Mouse (Mus musculus) gastrocnemius, adult 2 months (tissue): Measurements from ENCODE around the gene Prr12. TPM values are rescaled to one million over a fixed set of nuclear protein-coding genes. Genes with fewer than 3 reads are reported as not detected.

Experiments
- DNase-seq: peaks from one replicate; pipeline ENCODE4 v3.0.0; 2022
- H3K27ac ChIP-seq: fragments of 200-600 bp; 2 replicates; pipeline ENCODE4 v1.8.1; 2022; ENCODE audit warnings: mild to moderate bottlenecking
- H3K4me3 ChIP-seq: fragments of 200-600 bp; 2 replicates; pipeline ENCODE4 v1.8.1; 2022; ENCODE audit warnings: mild to moderate bottlenecking, moderate library complexity
- CTCF ChIP-seq: fragments of 200-600 bp; IDR thresholded peaks from 2 replicates; pipeline ENCODE4 v1.8.1; 2022; ENCODE audit warnings: antibody characterized with exemption, mild to moderate bottlenecking, moderate library complexity
- intact Hi-C: fragments of 180-260 bp; cut with DNase I; formaldehyde crosslinking; loops from one replicate; pipeline ENCODE4 v1.15.1; 2025
- total RNA-seq, 2 experiments: library from RNA; stranded (reverse); gene quantifications; 2 replicates each; pipeline ENCODE4 v1.2.3; 2021

Prr12 gene
- total RNA-seq, 2 experiments from 2014 or later: 12.8 to 16.1 TPM

DNA sequence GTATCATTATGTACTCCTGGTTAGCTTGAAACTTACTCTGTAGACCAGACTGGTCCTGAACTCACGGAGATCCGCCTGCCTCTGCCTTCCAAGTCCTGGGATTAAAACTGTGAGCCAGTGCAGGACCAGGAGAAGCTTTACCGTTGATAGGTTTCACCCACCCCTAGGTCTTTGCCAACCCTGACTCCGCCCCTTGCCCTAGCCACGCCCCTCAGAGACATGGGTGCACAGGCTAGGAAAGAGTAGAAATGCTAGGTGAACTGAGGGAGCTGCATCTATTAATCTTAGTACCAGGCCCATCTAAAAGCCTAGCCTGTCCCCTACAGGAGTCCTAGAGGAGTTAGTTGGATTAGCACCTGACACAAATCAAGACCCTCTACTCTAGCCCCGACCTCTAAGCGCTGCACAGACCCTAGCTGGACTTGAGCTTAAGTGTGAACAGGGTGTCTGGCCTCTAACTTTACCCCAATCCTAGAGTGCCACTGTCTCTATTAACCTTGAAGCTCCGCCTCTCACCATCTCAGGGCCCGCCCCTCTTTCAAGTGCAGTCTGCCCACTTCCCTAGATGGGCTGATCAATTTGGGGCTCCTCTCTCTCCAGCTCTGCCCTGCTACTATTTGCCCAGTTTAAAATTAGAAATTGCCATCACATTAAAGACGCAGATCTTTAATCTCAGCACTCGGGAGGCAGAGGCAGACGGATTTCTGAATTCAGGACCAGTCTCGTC lies 37.7 kb upstream of the Prr12 start:
- intact Hi-C loops: no loop called here
- peak overlapping the region; percentile 82 for H3K27ac ChIP-seq
- DNase-seq: no peak
- peak overlapping the region; percentile 71 for H3K4me3 ChIP-seq
- TF ChIP-seq CTCF: no peak

DNA sequence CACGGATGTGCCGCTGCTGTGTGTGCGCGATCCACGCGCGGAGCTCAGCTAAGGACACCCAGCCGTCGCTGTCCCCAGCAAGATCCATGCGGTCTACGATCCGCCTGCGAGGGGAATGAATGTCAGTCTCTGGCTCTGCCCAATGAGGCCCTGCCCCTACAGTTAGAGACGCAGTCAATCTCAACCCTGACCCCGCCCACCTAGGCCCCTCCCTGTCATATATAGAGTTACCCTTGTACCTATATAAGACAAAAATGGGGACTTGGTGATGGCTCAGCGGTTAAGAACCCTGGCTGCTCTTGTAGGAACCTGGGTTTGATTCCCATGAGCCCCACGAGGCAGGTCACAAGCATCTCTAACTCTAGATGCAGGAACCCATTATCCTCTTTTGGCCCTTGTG lies 35.9 kb upstream of the Prr12 start:
- Histone ChIP-seq H3K27ac (no peak overlapping the region), H3K4me3 (no peak overlapping the region)
- no peak for DNase-seq
- TF ChIP-seq CTCF: no peak
- intact Hi-C loops: no loop called here

DNA sequence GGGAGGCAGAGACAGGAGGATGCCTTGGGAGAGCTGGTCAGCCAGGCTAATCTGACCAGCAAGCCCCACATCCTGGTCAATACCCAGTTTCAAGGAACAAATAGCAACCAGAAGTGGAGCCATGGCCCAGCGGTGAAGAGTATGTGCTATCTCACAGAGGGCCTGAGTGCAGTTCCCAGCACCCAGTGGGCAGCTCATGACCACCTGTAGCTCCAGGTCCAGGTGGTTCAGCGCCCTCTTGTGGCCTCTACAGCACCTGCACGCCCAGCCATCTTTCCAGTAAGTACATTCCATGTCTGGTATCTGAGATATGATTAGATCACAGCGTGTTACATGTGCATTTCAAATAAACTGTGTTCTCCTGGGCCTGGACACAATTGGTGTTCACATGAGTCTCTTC lies 33.4 kb upstream of the Prr12 start:
- peak; percentile 9; the same call in 1 of the 2 replicates for TF ChIP-seq CTCF
- intact Hi-C loops: no loop called here

DNA sequence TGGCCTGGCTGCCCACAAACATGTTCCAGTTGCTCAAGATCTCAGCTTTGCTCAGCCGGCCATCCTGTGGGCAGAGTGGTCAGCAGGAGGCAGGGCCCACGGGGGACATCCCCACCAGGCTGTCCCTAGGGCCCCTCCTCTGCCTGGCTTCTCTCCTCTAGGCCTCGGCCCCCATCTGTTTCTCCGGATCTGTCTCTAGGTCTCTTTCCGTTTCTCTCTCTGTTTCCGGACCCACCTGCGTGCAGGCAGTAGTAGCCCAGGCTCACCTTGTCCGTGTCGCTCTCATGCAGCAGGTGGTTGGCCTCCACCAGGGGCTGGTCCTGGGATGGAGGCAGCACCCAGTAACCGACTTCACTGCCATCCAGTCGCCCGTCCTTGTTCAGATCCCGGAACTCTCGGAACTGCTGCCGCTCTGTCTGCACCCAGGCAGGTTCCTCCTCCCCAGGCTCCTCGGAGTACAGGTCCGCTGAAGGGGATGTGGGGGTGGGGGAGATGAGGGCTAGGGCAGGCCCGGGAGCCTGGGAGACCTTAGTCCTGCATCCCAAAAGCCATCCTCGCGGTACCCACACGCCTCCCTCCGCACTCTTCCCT lies 30.7 kb upstream of the Prr12 start:
- no peak for DNase-seq
- intact Hi-C loops: loop anchor here (2.0 to 5.0 kb wide), 2 partner anchors 19 to 39 kb away; partner anchors contain the start of genes Fcgrt and Rps11
- TF ChIP-seq CTCF: no peak
- Histone ChIP-seq H3K4me3 (peak overlapping the region; percentile 10), H3K27ac (peak overlapping the region; percentile 85)

More for the DNA sequence above, 33.4 kb upstream of the Prr12 start:
- no peak for DNase-seq
- no peak overlapping the region for H3K27ac ChIP-seq
- H3K4me3 ChIP-seq: no peak overlapping the region

DNA sequence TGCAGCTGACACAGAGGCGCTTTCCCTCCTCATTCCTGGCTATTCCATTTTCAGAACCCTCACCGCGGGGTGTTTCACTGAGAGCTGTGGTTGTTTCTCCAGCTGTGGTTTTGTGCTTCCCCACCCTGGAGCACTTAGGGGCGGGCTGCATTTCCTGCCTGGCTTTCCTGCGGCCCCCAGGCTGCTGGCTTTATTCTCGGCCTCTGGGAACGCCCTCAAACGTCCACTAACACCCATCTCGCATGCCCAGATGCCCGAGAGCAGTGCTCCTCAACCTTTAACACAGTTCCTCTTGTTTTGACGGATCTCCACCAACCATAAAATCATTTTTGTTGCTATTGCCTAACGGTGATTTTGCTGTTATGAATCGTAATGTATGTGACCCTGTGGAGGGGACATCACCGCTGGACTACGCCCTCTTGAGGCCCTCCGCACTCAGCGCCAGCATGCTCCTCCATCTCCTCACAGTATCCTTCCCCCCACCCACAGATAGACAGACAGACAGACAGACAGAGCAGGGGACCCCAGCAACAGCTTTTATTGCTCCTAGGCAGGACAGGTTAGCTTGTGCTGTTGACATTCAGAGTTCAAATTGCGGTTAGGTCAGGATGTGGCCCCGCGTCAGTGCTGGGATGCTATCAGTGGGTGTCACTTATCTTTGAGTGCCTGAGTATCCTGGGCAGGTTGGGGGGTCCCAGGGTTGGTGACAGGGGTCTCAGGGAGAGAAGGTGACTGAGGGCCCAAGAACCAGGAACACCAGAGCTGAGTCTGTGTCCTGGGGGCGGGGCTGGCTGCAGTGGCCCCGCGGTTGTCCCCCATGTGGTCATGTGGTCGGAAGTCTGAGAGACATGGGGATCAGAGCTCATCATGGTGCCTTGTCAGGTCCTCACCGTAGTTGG lies 30.0 kb upstream of the Prr12 start:
- DNase-seq: peak; percentile 76
- peak overlapping the region; percentile 85 for H3K27ac ChIP-seq
- no peak for TF ChIP-seq CTCF
- intact Hi-C loops: loop anchor here (2.0 to 5.0 kb wide), 2 partner anchors 20 to 40 kb away; partner anchors contain the start of genes Fcgrt and Rps11
- H3K4me3 ChIP-seq: peak overlapping the region; percentile 50

DNA sequence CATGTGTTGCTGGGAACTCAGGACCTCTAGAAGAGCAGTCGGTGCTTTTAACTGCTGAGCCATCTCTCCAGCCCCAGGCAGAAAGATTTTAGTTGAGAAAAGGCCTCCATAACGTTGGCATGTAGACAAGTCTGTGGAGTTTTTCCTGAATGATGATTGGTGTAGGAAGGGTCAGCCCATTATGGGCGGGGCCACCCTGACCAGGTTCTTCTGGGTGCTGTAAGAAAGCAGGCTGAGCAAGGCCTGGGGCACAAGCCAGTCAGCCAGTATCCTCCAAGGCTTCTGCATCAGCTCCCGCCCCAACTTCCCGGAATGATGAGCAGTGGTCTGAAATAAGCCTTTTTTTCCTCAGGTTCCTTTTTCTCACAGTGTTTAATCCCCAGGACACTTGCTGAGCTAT lies 28.3 kb upstream of the Prr12 start:
- Histone ChIP-seq H3K27ac (peak overlapping the region; percentile 85), H3K4me3 (no peak overlapping the region)
- no peak for DNase-seq
- TF ChIP-seq CTCF: no peak
- intact Hi-C loops: loop anchor here (5.0 kb wide), 1 partner anchor 41 kb away; the partner anchor contains the start of gene Rps11

DNA sequence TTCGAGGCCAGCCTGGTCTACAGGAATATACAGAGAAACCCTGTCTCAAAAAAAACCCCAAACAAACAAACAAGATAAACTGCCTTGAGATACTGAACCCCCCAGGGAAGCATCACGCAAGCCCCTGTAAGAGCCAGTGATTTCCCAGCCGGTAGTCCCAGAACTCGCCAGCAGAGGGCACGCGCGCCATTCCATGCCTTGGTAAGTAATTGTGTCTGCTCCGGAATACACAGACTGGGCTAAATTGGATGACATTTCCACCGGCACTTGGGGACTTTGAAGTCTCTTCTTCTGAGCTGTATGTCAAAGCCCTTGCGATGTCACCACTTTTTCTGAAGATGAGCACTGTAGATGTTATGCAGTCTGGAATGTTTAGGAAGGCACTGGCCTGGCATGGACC lies 27.2 kb upstream of the Prr12 start:
- peak; percentile 92 for TF ChIP-seq CTCF
- intact Hi-C loops: loop anchor here (1.0 to 5.0 kb wide), 3 partner anchors 42 to 119 kb away; partner anchors contain the start of genes Flt3l, Gm45713 and Rps11
- Histone ChIP-seq H3K27ac (peak overlapping the region; percentile 57), H3K4me3 (0 out of 2 replicates have a peak overlapping the region, but pooled peaks have one; percentile 27)
- peak; percentile 93 for DNase-seq

DNA sequence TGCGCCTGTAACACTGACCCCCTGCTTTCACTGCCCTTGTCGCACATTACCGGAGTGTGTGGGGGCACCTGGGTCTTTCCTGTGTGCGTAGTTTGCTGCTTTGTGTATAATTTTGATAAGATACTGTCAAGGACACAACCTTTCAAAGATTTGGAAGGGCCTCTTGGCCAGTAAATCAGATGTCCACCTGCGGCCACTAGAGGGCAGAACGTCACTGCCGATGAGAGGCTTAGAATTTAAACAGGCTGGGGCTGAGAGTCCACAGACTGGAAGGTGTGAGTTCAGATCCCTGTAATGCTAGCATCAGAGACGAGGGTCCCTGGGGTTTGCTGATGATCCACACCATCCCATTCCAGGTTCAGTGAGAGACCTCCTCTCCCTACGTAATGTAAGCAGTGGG lies 25.8 kb upstream of the Prr12 start:
- intact Hi-C loops: loop anchor here (2.0 kb wide), 1 partner anchor 120 kb away; no protein-coding TSS in a partner anchor
- peak; percentile 87 for TF ChIP-seq CTCF
- peak; percentile 85 for DNase-seq
- Histone ChIP-seq H3K4me3 (no peak overlapping the region), H3K27ac (0 out of 2 replicates have a peak overlapping the region, but pooled peaks have one; percentile 35)

DNA sequence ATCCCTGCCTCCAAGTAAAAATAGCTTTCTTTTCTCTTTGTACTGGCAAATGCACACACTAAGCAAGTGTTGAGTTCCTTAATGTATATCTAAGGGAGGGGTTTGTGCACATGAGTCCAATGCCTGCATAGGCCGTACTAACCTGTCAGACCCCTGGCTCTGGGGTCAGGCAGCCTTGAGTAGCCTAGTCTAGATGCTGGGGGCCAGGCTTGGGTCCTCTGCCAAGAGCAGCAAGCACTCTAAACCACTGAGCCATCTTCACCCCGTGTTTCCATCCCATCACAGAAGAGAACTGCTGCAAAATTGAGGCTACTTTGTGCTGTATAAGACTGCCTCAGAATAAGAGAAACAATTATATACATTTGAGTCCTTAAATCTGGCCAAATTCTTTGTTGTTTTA lies 25.1 kb upstream of the Prr12 start:
- H3K4me3 ChIP-seq: no peak overlapping the region
- DNase-seq: no peak
- H3K27ac ChIP-seq: no peak overlapping the region
- TF ChIP-seq CTCF: no peak
- intact Hi-C loops: loop anchor here (2.0 kb wide), 1 partner anchor 121 kb away; no protein-coding TSS in a partner anchor

DNA sequence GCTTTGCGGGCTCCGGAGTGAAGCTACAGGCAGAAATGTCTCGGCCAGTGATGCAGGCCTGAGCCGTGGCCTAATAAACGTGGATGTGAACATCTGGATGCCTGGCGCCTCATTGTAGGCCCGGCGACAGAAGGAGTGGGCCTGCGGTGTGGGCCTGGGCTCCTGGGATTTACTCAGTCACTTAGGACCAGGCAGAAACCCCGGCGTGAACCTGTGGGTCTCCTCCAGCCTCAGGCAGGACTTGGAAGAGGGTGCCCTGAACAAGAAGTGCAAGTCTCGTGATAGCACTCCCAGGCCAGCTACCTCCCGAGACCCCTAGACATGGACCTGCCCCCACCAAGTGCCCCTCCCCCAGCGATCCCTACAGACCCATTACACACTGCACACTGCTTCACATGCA lies 24.6 kb upstream of the Prr12 start:
- intact Hi-C loops: no loop called here
- no peak for TF ChIP-seq CTCF
- no peak for DNase-seq
- H3K4me3 ChIP-seq: no peak overlapping the region
- H3K27ac ChIP-seq: no peak overlapping the region

DNA sequence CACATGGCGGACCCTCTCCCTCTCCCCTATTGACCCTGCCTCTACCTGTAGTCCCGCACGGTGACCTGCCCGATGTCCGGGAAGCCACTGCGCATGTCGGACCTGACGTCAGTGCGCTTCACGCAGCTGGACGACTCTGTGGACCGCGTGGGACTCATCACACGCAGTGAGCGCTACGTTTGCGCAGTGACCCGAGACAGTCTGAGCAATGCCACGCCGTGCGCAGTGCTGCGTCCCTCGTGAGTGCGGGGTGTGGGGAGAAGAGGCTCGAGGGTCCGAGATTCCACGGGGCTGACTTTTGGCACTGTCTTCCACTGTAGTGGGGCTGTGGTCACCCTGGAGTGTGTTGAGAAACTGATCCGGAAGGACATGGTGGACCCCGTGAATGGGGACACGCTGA lies 23.8 kb upstream of the Prr12 start:
- TF ChIP-seq CTCF: no peak
- no peak for DNase-seq
- H3K4me3 ChIP-seq: no peak overlapping the region
- intact Hi-C loops: no loop called here
- H3K27ac ChIP-seq: peak overlapping the region; percentile 88

DNA sequence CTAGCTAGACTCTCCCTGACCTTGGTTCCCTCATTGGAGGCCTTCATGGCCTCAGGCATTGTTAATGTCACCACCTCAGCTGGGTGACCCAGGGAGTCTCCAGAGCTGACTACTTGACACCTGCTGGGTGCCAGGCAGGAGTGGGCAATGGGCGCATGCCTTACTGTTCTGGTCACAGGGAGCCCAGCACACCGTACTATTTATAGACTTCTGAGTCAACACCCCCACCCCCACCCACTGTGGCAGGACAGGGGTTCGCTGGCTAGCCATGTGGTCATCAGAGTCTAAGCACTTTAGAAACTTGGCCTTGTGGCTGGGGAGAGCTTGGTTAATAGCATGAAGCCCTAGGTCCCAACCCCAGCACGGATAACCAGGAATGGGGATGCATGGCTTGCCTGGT lies 22.7 kb upstream of the Prr12 start:
- peak; percentile 84 for DNase-seq
- peak overlapping the region; percentile 45 for H3K4me3 ChIP-seq
- no peak for TF ChIP-seq CTCF
- intact Hi-C loops: no loop called here
- peak overlapping the region; percentile 88 for H3K27ac ChIP-seq

DNA sequence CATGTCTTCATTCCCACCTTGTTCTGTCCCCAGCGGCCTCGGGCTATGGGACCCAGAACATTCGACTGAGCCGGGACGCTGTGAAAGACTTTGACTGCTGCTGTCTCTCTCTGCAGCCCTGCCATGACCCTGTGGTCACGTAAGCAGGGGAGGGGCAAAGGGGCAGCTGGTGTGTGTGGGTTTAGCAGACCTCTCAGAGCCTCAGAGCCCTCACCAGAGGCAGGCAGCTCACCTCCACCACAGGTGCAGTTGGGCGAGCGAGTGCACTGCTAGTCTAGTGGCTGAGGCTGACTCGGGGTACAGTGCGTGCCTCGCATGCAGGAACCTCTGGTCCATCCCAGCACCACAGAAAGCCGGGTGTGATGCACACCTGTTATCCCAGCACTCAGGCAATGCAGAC lies 21.3 kb upstream of the Prr12 start:
- Histone ChIP-seq H3K4me3 (no peak overlapping the region), H3K27ac (peak overlapping the region; percentile 88)
- no peak for TF ChIP-seq CTCF
- DNase-seq: no peak
- intact Hi-C loops: no loop called here
